Mouse (Mus musculus) testis, adult 2 months (tissue): ENCODE measurements around the gene Slc30a3.

Source experiments
- CTCF ChIP-seq: fragments of 200-500 bp; IDR thresholded peaks from 2 replicates; pipeline ENCODE4 v1.5.1; 2012; ENCODE audit warnings: low read depth, mild to moderate bottlenecking, inconsistent platforms, low read length, moderate library complexity; ENCODE audit not compliant: control insufficient read depth, insufficient read depth, insufficient replicate concordance
- POLR2A ChIP-seq: fragments of 200-500 bp; IDR thresholded peaks from 2 replicates; pipeline ENCODE4 v1.6.1; 2012; ENCODE audit warnings: low read depth, mild to moderate bottlenecking, inconsistent platforms, low read length, moderate library complexity; ENCODE audit not compliant: control insufficient read depth

- TF ChIP-seq CTCF (no peak), POLR2A (no peak)
Observed at GRCm38 (mm10) chr5:31093151-31094041, 14.6 kb downstream of the Slc30a3 start.
